Mouse (Mus musculus): ENCODE measurements around the gene Abcd3. TPM values are rescaled to one million over a fixed set of nuclear protein-coding genes. Genes with fewer than 3 reads are reported as not detected.

Abcd3 gene
- polyA plus RNA-seq, 1 experiment from 2014 or later = 84.8 TPM

DNA sequence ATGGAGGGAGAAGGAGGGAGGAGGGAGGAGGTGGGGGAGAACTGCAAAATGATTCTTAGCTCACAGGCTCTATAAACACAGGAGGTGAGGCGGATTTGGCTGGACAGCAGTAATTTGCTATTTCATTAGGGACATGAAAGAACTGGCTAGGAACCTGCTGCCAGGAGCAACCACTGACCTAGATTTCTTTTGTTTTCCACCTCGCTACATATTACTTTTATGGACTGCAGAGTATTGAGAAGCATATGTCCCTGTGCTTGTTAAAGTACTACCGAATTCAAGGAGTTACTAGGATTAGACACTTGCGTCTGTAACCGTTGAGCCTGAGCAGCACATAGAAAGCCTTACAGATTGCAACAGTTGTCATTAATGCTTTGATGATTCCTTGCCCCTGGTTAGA is 7.5 kb upstream of the Abcd3 start:
- no peak overlapping the region for H3K27ac ChIP-seq (ENCODE audit: low read length)

DNA sequence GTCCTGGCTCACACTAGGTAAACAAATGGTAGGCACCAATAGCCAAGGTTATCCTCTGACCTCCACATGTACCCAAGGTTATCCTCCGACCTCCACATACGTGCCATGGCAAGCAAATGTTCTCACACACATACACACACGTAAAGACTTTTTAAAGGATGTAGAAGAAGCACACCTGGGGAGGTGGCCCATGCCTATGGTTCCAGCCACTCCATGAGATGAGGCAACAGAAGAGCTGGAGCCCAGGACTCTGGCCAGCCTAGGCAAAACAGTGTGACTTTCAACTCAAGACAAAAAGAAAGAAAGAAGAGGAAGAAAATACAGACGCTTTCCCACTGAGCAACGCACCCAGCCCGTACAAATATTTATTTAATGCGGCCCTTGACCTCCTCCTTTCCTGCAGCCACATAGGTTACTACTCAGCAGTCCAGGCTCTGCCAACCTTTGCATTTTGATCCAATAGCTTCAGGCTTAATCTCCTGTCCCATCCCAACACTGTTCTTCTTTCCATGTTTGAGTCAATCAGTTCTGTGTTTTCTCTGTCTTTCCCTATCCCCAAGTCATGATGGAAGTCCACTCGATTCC is 6.5 kb upstream of the Abcd3 start:
- Histone ChIP-seq H3K9me3 (ENCODE audit: control insufficient read depth, low read length) (no peaks in the 10 kb centered on the region), H3K4me1 (replicated peaks; ENCODE audit: control insufficient read depth, insufficient read depth, low read length) (peaks cover 3% of the 10 kb centered on the region; the same call in 1 of the 2 replicates), H3K36me3 (ENCODE audit: control insufficient read depth, insufficient read depth, low read length) (no peaks in the 10 kb centered on the region), H3K27me3 (ENCODE audit: control insufficient read depth, insufficient read depth, low read depth, low read length) (no peaks in the 10 kb centered on the region), H3K4me3 (ENCODE audit: low read length) (no peak overlapping the region), H3K9ac (ENCODE audit: low read length) (no peak overlapping the region), H3K27ac (ENCODE audit: low read length) (no peak overlapping the region), H3K4me2 (ENCODE audit: low read depth, low read length) (no peak overlapping the region)
- 49% methylated on average over 8 of the region's 8 CpGs for WGBS
- no peak for ATAC-seq (ENCODE audit: low read depth)

More for the DNA sequence above, 7.5 kb upstream of the Abcd3 start:
- Histone ChIP-seq H3K4me3 (ENCODE audit: low read length) (no peak overlapping the region), H3K4me2 (ENCODE audit: low read depth, low read length) (no peak overlapping the region), H3K36me3 (ENCODE audit: control insufficient read depth, insufficient read depth, low read length) (no peaks in the 10 kb centered on the region), H3K4me1 (replicated peaks; ENCODE audit: control insufficient read depth, insufficient read depth, low read length) (peaks cover 3% of the 10 kb centered on the region; the same call in 1 of the 2 replicates), H3K9me3 (ENCODE audit: control insufficient read depth, low read length) (no peaks in the 10 kb centered on the region), H3K27me3 (ENCODE audit: control insufficient read depth, insufficient read depth, low read depth, low read length) (no peaks in the 10 kb centered on the region), H3K9ac (ENCODE audit: low read length) (no peak overlapping the region)
- 70% methylated on average over 5 of the region's 5 CpGs for WGBS
- no peak for ATAC-seq (ENCODE audit: low read depth)

DNA sequence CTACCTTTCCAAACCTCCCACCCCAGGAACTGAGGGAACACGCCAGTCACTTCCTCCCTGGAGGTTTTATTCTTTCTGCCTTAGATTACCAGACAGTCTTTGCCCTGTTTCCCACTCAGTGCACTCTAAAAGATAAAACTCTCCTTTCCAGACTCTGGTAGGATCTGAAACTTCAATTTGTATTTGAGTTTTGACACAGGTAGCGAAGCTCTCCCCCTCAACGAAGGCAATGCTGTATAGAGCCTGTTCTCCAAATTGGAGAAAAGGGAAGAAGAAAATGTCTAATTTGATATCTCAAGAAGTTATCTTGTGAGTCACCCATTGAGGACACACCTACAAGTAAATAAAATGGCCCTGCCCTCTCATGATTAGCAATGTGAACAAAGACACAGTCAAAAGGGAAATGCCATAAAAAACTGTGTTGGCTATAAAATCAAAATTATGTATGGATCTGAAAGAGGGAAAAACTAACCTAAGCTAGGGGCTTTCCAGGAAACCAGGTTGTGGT is 4.6 kb upstream of the Abcd3 start:
- Histone ChIP-seq H3K9ac (ENCODE audit: low read length) (no peak overlapping the region), H3K36me3 (ENCODE audit: control insufficient read depth, insufficient read depth, low read length) (no peaks in the 10 kb centered on the region), H3K4me2 (ENCODE audit: low read depth, low read length) (no peak overlapping the region), H3K27ac (ENCODE audit: low read length) (no peak overlapping the region), H3K4me1 (replicated peaks; ENCODE audit: control insufficient read depth, insufficient read depth, low read length) (peaks cover 5% of the 10 kb centered on the region; the same call in 1 of the 2 replicates), H3K27me3 (ENCODE audit: control insufficient read depth, insufficient read depth, low read depth, low read length) (no peaks in the 10 kb centered on the region), H3K4me3 (ENCODE audit: low read length) (no peak overlapping the region), H3K9me3 (ENCODE audit: control insufficient read depth, low read length) (no peaks in the 10 kb centered on the region)
- WGBS = 78% methylated on average over 3 of the region's 3 CpGs
- no peak for ATAC-seq (ENCODE audit: low read depth)

DNA sequence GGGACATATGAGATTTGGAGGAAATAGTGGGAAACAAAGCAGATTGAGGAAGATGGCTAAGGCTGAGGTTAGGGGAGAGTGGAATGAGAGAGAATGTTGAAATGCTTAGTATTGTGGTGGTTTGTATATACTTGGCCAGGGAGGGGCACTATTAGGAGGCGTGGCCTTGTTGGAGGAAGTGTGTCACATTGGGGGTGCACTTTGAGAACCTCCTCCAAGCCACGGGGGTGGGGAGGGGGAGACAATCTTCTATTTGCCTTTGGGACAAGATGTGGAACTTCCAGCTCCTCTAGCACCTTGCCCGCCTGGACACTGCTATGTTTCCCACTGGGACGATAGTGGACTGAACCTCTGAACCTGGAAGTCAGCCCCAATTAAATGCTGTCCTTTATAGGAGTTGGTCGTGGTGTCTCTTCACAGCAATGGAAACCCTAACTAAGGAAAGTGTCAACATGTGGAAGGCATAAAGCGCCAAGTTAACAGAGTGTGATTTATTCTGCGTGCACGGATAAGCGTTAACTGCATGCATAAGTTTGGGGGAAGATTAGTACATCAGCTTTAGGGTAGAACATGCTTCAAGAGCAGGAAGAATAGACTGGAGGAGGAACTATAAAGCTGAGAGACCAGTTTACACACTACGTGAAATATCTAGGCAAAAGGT is 3.8 kb upstream of the Abcd3 start:
- Histone ChIP-seq H3K4me2 (ENCODE audit: low read depth, low read length) (no peak overlapping the region), H3K27ac (ENCODE audit: low read length) (no peak overlapping the region), H3K4me1 (replicated peaks; ENCODE audit: control insufficient read depth, insufficient read depth, low read length) (peaks cover 5% of the 10 kb centered on the region; the same call in 1 of the 2 replicates), H3K27me3 (ENCODE audit: control insufficient read depth, insufficient read depth, low read depth, low read length) (no peaks in the 10 kb centered on the region), H3K4me3 (ENCODE audit: low read length) (no peak overlapping the region), H3K9me3 (ENCODE audit: control insufficient read depth, low read length) (no peaks in the 10 kb centered on the region), H3K9ac (ENCODE audit: low read length) (no peak overlapping the region), H3K36me3 (ENCODE audit: control insufficient read depth, insufficient read depth, low read length) (no peaks in the 10 kb centered on the region)
- no peak for ATAC-seq (ENCODE audit: low read depth)
- 72% methylated on average over 10 of the region's 10 CpGs for WGBS

DNA sequence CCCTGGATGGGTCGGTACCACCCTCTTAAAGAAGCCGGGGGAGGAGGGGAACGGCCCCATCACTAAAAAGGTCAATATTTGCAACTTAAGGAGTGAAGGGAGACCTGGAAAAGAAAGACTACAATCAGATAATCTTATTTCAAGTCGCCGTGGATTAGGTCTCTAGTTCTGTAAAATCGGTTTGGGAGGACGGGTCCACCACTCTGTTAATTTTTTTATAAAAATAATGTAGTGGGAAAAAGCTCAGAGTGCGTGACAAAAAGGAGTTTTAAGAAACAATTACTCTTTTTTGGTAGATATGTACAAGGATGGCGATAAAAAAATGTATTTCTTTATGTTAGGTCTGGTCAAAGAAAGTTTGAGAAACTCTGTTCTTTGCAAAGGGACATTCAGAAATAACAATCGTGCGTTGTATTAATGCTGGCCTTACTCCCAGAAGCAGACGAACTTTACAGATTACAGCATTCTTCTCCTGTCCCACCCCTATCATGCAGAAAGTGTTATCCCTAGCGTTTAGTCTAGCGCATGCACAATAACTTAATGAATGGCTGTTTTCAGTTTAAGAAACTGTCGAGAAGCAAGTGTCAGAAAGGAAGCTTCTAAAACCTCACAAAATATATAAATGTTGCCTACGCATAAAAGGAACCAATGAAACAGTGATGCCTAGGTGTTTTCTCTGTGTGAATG is 590 bp upstream of the Abcd3 start:
- Histone ChIP-seq H3K4me1 (replicated peaks; ENCODE audit: control insufficient read depth, insufficient read depth, low read length) (peaks cover 9% of the 10 kb centered on the region; the same call in 1 of the 2 replicates), H3K9me3 (ENCODE audit: control insufficient read depth, low read length) (no peaks in the 10 kb centered on the region), H3K36me3 (ENCODE audit: control insufficient read depth, insufficient read depth, low read length) (no peaks in the 10 kb centered on the region), H3K27me3 (ENCODE audit: control insufficient read depth, insufficient read depth, low read depth, low read length) (no peaks in the 10 kb centered on the region), H3K27ac (ENCODE audit: low read length) (peak overlapping the region; percentile 100), H3K4me2 (ENCODE audit: low read depth, low read length) (peak overlapping the region; percentile 69), H3K9ac (ENCODE audit: low read length) (peak overlapping the region; percentile 98), H3K4me3 (ENCODE audit: low read length) (peak overlapping the region; percentile 92)
- 8% methylated on average over 16 of the region's 16 CpGs for WGBS
- no peak for ATAC-seq (ENCODE audit: low read depth)

DNA sequence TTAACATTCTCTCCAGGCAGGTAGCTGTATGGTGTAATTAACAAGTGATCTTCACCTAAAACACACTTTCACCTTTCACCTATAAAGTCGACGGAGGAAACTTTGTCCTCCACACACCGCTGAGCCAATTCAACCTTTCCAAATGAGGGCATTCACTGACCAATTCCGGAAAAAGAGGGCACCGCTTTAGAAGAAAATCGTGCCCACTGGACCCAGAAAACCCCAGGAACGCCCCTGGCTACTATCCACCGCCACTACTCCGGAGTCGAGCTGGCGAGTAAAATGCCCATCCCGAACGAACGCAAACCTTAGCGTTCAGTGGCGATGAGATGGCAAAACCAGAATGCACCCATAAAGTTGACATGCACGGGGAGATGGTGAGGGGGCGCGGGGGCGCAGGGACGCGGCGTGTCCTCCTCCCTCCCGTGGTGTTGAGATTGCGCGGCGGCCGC is 663 bp downstream of the Abcd3 start:
- no peak for ATAC-seq (ENCODE audit: low read depth)
- Histone ChIP-seq H3K4me3 (ENCODE audit: low read length) (peak overlapping the region; percentile 92), H3K36me3 (ENCODE audit: control insufficient read depth, insufficient read depth, low read length) (no peaks in the 10 kb centered on the region), H3K4me2 (ENCODE audit: low read depth, low read length) (peak overlapping the region; percentile 69), H3K4me1 (replicated peaks; ENCODE audit: control insufficient read depth, insufficient read depth, low read length) (peaks cover 11% of the 10 kb centered on the region; the same call in 1 of the 2 replicates), H3K9ac (ENCODE audit: low read length) (peak overlapping the region; percentile 98), H3K27ac (ENCODE audit: low read length) (peak overlapping the region; percentile 100), H3K9me3 (ENCODE audit: control insufficient read depth, low read length) (no peaks in the 10 kb centered on the region), H3K27me3 (ENCODE audit: control insufficient read depth, insufficient read depth, low read depth, low read length) (no peaks in the 10 kb centered on the region)
- WGBS = under 1% methylated on average over 23 of the region's 28 CpGs

DNA sequence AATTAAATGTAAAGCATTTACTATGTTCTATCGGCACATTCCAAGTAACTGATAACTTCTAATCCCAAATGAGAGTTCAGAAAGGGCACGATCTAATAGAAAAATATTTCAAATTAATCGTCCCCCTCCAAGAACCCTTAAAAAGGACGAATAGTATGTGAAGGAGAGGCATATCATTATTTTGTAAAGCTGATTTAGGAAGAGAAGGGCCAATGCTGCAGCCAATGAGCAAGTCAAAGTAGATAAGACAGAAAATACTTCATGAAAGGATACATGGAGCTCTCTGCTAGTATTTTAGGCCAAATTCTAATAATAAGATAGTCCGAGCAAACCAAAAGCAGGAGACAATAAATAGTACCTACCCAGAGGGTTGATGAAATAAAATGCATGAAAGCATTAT is 1.3 kb downstream of the Abcd3 start:
- Histone ChIP-seq H3K36me3 (ENCODE audit: control insufficient read depth, insufficient read depth, low read length) (no peaks in the 10 kb centered on the region), H3K27ac (ENCODE audit: low read length) (no peak overlapping the region), H3K9me3 (ENCODE audit: control insufficient read depth, low read length) (no peaks in the 10 kb centered on the region), H3K27me3 (ENCODE audit: control insufficient read depth, insufficient read depth, low read depth, low read length) (no peaks in the 10 kb centered on the region), H3K9ac (ENCODE audit: low read length) (peak overlapping the region; percentile 98), H3K4me1 (replicated peaks; ENCODE audit: control insufficient read depth, insufficient read depth, low read length) (peaks cover 11% of the 10 kb centered on the region; the same call in 1 of the 2 replicates), H3K4me2 (ENCODE audit: low read depth, low read length) (peak overlapping the region; percentile 69), H3K4me3 (ENCODE audit: low read length) (peak overlapping the region; percentile 92)
- WGBS = 54% methylated on average over 5 of the region's 5 CpGs
- ATAC-seq (ENCODE audit: low read depth) = no peak

DNA sequence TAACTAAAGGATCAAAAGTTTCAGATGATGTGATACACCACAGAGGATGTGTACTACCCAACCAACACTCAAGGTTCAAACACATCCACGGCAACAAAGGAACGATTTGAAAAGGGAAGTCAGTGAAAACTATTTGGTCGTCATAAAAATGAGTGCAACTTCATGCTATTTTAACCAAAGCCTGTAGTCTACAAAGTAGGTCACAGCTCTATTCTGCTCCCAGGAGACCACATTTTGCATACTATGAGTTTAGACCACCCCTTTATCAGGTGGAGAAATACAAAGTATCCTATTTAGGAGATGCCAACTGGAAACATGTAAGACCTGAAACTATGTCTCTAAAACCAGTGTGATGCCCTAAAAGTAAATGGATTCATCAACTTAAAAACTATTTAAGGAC is 6.9 kb downstream of the Abcd3 start:
- H3K4me1 ChIP-seq (replicated peaks; ENCODE audit: control insufficient read depth, insufficient read depth, low read length) = peaks cover 5% of the 10 kb centered on the region; the same call in 1 of the 2 replicates
- H3K4me3 ChIP-seq (ENCODE audit: low read length) = no peak overlapping the region
- H3K9me3 ChIP-seq (ENCODE audit: control insufficient read depth, low read length) = no peaks in the 10 kb centered on the region
- WGBS = 81% methylated on average over 3 of the region's 3 CpGs
- H3K9ac ChIP-seq (ENCODE audit: low read length) = no peak overlapping the region
- no peaks in the 10 kb centered on the region for H3K27me3 ChIP-seq (ENCODE audit: control insufficient read depth, insufficient read depth, low read depth, low read length)
- peaks cover 3% of the 10 kb centered on the region; the same call in 1 of the 2 replicates for H3K36me3 ChIP-seq (ENCODE audit: control insufficient read depth, insufficient read depth, low read length)
- H3K4me2 ChIP-seq (ENCODE audit: low read depth, low read length) = no peak overlapping the region
- no peak overlapping the region for H3K27ac ChIP-seq (ENCODE audit: low read length)
- ATAC-seq (ENCODE audit: low read depth) = no peak

DNA sequence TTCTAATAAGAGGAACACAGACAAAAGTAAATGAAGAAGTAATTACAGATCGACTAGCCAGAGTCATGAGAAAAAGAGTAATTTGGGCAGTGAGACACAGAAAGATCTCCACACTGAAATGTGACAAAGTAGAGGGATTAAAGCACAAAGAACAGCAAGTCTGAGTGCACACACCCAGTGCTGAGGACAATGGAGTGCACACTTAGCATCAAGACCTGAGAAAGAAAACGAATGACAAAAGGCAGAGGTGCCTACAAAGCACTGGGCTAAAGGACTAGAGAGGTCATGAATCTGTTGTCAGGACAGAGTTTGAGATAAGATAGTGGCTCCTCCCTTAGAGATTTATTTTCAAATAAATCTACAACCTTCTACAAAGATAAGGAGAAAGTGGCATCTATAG is 20.9 kb downstream of the Abcd3 start:
- Histone ChIP-seq H3K36me3 (ENCODE audit: control insufficient read depth, insufficient read depth, low read length) (0 out of 2 replicates have a peak, but pooled peaks cover 5% of the 10 kb centered on the region), H3K4me3 (ENCODE audit: low read length) (no peak overlapping the region), H3K4me1 (replicated peaks; ENCODE audit: control insufficient read depth, insufficient read depth, low read length) (no peaks in the 10 kb centered on the region), H3K9me3 (ENCODE audit: control insufficient read depth, low read length) (no peaks in the 10 kb centered on the region), H3K4me2 (ENCODE audit: low read depth, low read length) (no peak overlapping the region), H3K9ac (ENCODE audit: low read length) (no peak overlapping the region), H3K27me3 (ENCODE audit: control insufficient read depth, insufficient read depth, low read depth, low read length) (no peaks in the 10 kb centered on the region), H3K27ac (ENCODE audit: low read length) (no peak overlapping the region)
- no peak for ATAC-seq (ENCODE audit: low read depth)
- WGBS = 44% methylated on average over 2 of the region's 2 CpGs
